Mouse (Mus musculus) T-helper 2 cell (primary cell): Measurements from ENCODE around the gene Krt31.

Source experiments
- in situ Hi-C: fragments of 300-600 bp; cut with MboI, MseI; formaldehyde crosslinking; loops from one replicate; pipeline ENCODE4 v1.15.1; 2025; ENCODE audit warnings: high pct_unique_total_duplicates

Krt31 gene

DNA sequence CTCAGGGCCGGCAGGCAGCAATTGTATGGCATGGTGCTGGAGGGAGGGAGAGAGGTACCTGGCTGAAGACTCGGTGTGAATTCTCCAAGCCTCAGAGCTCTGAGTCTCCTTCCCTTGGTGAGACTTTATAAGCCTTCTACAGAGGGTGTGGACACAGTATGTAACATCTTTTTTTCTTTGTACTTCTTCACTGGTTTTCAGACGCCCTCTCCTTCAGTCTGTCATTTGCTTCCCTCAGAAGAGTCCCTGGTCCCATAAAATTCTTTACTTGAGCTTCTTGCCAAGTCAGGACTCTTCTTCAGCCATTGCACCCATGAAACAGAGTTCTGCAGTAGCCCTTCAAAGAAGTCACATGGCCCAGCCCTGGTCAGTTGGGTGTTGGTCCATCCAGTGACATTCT, at the start of gene Krt31:
Gene Krt31, minus strand, starts transcription at position 101 of the 400 bp plus-strand sequence.
- in situ Hi-C loops: no loop called here

DNA sequence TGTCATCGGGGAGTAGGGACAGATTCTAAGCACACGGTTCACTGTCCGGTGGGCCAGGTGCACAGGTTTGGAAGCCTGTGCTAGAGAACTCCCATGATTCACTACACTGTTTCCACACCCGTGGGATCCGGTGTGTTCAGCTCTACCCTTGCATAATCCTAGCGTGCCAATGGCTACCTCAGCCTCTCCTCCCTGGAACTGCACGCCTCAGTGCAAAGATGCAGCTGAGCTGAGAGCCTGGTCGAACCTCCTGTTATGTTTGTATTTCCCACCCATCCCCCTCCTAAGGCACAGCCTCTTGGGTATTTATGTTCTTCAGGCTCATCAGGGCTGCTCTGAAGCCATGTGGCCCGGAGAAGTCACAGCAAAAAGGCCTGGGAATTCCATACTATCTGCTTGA, 47.5 kb upstream of the Krt31 start:
- in situ Hi-C loops: no loop called here

GRCm38 (mm10) chr11:100096141-100096540, 45.8 kb upstream of the Krt31 start, which contains the start of gene Krt35:
TSS of gene Krt35 (minus strand) at chr11:100096241.
- in situ Hi-C loops: no loop called here

- in situ Hi-C loops: no loop called here
Observed at GRCm38 (mm10) chr11:100088378-100089025, 38.2 kb upstream of the Krt31 start.

DNA sequence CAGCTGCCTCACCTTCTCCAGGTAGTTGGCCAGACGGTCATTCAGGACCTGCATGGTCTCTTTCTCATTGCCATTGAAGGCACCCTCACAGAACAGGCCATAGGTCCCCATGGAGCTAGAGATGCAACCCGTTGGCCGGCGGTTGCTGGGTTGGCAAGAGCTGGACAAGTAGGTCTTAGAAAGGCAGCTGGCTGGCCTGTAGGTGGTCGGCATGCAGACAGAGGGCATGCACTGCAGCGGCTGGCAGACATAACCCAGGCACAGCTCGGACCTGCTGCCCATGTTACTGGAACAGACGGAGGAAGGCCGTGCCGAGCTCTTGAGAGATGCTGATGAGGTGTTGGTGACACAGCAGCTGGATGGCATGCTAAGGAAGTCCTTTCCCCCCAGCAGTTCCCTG, 37.5 kb upstream of the Krt31 start, which contains the start of gene Krt32:
Gene Krt32, minus strand, starts transcription at position 366 of the 400 bp plus-strand sequence.
- in situ Hi-C loops: no loop called here

GRCm38 (mm10) chr11:100073873-100074272, 23.5 kb upstream of the Krt31 start:
- in situ Hi-C loops: no loop called here

DNA sequence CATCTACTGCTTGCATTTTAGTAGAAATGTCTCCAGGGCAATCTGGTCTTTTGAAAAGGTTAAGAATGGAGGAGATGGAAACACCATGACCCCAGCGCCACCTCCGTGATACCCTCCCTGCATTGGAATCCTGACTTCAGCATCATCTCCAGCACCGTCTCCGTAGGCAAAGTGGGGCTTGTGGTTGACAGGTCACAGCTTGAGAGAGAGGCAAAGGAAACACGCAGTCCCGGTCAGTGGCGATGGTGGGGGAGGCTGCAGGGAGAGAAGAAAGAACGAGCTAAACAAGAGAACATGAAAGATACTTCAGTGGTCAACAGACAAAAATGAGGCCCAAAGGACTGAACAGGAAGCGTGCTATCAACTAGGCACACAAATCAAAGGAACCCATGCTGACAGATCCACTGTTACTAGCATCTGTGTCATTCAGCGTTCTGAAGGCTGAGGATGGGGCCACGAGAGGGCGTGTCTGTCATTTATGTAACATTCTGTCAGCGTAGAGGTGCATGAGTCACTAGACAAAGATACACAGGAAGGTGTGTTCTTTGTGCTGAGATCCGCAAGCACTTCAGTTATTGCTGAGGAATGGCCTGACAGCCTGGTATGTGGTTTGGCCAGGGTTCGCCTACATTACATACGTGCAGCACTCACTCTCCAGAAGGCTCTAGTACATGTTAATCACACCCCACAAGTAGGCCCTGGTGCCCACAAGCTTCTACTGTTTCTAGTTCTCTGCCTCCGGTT, 17.1 kb upstream of the Krt31 start:
- in situ Hi-C loops: no loop called here

- in situ Hi-C loops: no loop called here
Observed at GRCm38 (mm10) chr11:100066236-100067010, 16.1 kb upstream of the Krt31 start.

DNA sequence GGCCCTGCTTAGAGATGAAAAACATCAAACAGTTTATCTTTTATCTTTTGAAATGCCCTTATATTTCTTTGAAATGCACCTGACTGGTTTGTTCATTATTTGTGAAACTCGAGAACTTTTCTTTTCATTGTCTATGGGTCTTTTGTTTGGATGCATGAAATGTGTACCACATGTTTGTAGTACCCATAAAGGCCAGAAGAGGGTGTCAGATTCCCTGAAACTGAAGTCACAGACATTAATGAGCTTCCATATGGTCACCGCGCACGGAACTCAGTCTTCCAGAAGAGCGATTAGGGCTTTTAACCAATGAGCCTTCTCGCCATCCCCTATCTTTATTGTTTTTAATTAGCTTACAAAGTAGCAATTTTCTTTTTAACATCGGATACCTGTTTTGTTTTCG, 8.5 kb upstream of the Krt31 start:
- in situ Hi-C loops: no loop called here

GRCm38 (mm10) chr11:100055686-100056655, 5.6 kb upstream of the Krt31 start:
- in situ Hi-C loops: no loop called here

DNA sequence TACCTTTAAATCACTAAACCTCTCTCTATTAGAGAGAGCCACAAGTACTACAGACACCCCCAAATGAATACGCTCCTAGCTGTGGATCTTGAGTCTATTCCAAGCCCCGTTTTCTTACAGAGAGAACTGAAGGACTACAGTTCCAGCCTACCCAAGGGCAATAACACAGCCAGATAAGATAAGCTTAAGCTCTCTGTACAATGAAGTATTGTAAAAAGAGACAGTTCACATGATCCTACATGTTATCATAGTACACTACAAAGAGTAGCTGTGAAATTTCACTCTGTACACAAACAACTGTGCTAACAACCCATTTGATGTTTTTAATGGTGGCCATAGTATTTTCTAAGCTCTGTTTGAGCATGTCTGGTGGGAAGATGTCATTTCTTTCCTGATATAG, 3.2 kb downstream of the Krt31 start:
- in situ Hi-C loops: no loop called here

DNA sequence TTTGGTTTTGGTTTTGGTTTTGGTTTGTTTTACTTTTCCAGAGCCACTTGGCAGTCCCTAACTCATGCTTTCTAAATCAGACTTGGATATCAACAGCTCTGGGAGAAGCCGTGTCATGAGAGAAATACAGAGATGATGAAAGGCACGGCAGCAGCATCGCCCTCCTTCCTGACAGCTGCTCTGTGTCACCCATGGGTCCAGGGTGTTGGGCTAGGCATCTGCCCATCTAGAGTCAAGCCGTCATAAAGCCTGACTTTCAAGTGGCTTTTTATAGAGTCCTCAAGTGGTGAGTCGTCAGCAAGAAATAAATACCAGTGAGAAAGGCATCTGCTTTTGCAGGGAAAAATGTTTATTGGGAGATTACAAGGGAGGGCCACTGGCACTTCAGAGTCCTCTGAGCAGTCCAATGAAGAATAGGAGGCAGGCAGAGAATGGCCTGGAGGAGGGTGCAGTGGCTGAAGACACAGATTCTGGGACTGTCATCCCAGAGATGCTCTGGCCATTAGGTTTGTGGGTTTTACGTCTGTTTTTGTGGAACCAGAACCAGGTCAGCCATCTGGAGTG, 4.0 kb downstream of the Krt31 start:
- in situ Hi-C loops: no loop called here

DNA sequence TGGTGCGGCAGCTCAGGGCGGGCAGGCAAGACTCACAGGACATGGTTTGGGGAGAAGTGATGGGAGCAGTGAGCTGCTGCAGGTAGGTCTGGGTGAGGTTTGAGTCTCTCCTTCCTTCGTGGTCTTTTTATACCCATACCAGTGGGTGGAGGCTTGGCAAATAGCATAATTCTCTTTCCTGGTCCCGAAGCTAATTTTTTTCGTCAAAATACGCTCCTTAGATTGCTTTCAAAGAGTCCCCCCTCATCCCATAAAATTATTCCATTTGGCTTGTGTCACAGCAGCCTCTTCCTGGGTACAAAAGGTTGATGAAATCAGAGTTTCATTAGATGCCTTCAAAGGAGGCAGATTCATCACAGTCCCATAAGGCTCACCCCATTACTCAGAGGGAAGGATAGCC, 8.9 kb downstream of the Krt31 start, which contains the start of gene Krt34:
Gene Krt34, minus strand, starts transcription at position 101 of the 400 bp plus-strand sequence.
- in situ Hi-C loops: no loop called here

GRCm38 (mm10) chr11:100029768-100030167, 20.6 kb downstream of the Krt31 start, which contains the start of gene Krt33b:
TSS of gene Krt33b (minus strand) at chr11:100029868.
- in situ Hi-C loops: no loop called here

GRCm38 (mm10) chr11:100021438-100021837, 28.9 kb downstream of the Krt31 start:
- in situ Hi-C loops: no loop called here

DNA sequence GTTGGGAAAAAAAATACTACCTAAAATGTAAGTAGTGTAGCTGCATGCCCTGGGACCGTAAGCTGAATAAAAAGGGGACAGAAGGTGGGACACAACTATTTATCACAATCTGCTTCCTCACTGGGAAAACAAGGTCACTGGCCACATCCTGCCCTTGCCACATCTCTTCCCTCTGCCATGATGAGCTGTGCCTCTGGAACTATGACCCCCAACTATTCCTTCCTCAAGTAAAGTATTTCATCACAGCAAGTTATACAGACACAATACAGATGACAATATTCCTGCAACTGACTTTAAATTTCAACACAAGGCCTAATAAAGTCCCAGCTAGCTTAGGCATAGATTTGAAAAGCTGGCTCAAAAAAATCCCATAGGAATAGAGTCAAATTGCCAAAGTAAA, 30.9 kb downstream of the Krt31 start:
- in situ Hi-C loops: no loop called here

GRCm38 (mm10) chr11:100016112-100016511, 34.2 kb downstream of the Krt31 start, which contains the start of gene Krt33a:
TSS of gene Krt33a (minus strand) at chr11:100016212.
- in situ Hi-C loops: no loop called here

- in situ Hi-C loops: no loop called here
Observed at GRCm38 (mm10) chr11:100013691-100014171, 36.6 kb downstream of the Krt31 start.

- in situ Hi-C loops: no loop called here
Observed at GRCm38 (mm10) chr11:100010682-100011081, 39.7 kb downstream of the Krt31 start.

GRCm38 (mm10) chr11:100008336-100008735, 42.0 kb downstream of the Krt31 start:
- in situ Hi-C loops: loop anchor here (10.0 kb wide), 1 partner anchor 544 kb away; no protein-coding TSS in a partner anchor
